Mouse (Mus musculus) heart, embryonic 11.5 days (tissue): ENCODE results near the gene L3mbtl4. TPM values are rescaled to one million over a fixed set of nuclear protein-coding genes. Genes with fewer than 3 reads are reported as not detected.
"Not testable (repeated sequence)": the region's sequence is repeated elsewhere in the genome, so short reads cannot be mapped to it uniquely, and the experiment has no call there.

Experiments used
- ATAC-seq: fragments of 200-750 bp; cut with Nextera tagmentation; replicated peaks from 2 replicates; pipeline ENCODE4 v1.8.0; 2017; ENCODE audit warnings: moderate library complexity; ENCODE audit not compliant: insufficient number of reproducible peaks, low FRiP score, low TSS enrichment
- H3K27ac ChIP-seq: fragments of 300-500 bp; sonication (generic); 2 replicates; pipeline ENCODE4 v1.5.1; 2014; ENCODE audit warnings: mild to moderate bottlenecking, low read depth, low read length
- H3K27me3 ChIP-seq: fragments of 300-500 bp; sonication (generic); 2 replicates; pipeline ENCODE4 v1.6.1; 2014; ENCODE audit warnings: mild to moderate bottlenecking, low read length, mixed read lengths; ENCODE audit not compliant: control insufficient read depth, insufficient read depth
- H3K36me3 ChIP-seq: fragments of 300-500 bp; sonication (generic); 2 replicates; pipeline ENCODE4 v1.6.1; 2014; ENCODE audit warnings: mild to moderate bottlenecking, low read length, moderate library complexity, mixed read lengths; ENCODE audit not compliant: control insufficient read depth, insufficient read depth
- H3K4me1 ChIP-seq: fragments of 300-500 bp; sonication (generic); 2 replicates; pipeline ENCODE4 v1.6.1; 2014; ENCODE audit warnings: low read length; ENCODE audit not compliant: control insufficient read depth, insufficient read depth
- H3K4me2 ChIP-seq: fragments of 300-500 bp; sonication (generic); 2 replicates; pipeline ENCODE4 v1.6.1; 2014; ENCODE audit warnings: mild to moderate bottlenecking, moderate library complexity
- H3K4me3 ChIP-seq: fragments of 300-500 bp; sonication (generic); 2 replicates; pipeline ENCODE4 v1.5.1; 2014; ENCODE audit warnings: low read depth, low read length
- H3K9ac ChIP-seq: fragments of 300-500 bp; sonication (generic); 2 replicates; pipeline ENCODE4 v1.6.1; 2014; ENCODE audit warnings: mild to moderate bottlenecking, low read depth, low read length, moderate library complexity
- H3K9me3 ChIP-seq: fragments of 300-500 bp; sonication (generic); replicated peaks from 2 replicates; pipeline ENCODE4 v1.6.1; 2016; ENCODE audit warnings: low read length; ENCODE audit not compliant: control insufficient read depth
- WGBS: fragments of 180-500 bp; shearing (Covaris S2); extraction: QIAGEN DNeasy Blood & Tissue Kit; methylation state at CpG from one replicate; pipeline ENCODE4 v1.1.7; 2014; ENCODE audit not compliant: insufficient replicate concordance; 5-methylcytosine and 5-hydroxymethylcytosine counted together
- polyA plus RNA-seq: library from polyadenylated mRNA; unstranded; fragments of >200 nt; fragmentation: Nextera tagmentation; extraction: Ambion mirVana; gene quantifications from 2 replicates; pipeline ENCODE4 v1.2.1, GENCODE M21; 2014

L3mbtl4 gene
- polyA plus RNA-seq, 1 experiment from 2014 or later = not detected

DNA sequence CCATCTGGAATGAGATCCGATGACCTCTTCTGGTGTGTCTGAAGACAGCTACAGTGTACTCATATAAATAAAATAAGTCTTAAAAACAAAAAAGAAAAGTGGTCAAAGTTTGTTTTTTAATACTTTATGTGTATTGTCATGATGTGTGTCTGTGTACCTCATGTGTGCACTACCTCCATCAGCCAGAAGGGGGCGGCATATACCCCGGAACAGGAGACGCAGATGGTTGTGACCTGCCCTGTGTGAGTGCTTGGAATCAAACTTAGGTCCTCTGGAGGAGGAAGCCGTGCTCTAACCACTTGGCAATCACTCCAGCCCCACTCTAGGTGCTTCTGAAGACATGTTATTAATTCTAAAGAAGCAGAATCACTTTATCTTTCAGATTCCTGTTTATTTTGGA, 58.6 kb downstream of the L3mbtl4 start:
- Histone ChIP-seq H3K4me2 (no peak overlapping the region), H3K27me3 (no peaks in the 10 kb centered on the region), H3K36me3 (no peaks in the 10 kb centered on the region), H3K4me1 (no peaks in the 10 kb centered on the region), H3K4me3 (no peak overlapping the region), H3K27ac (no peak overlapping the region), H3K9me3 (no peaks in the 10 kb centered on the region), H3K9ac (no peak overlapping the region)
- ATAC-seq = no peak
- 70% methylated on average over 5 of the region's 5 CpGs for WGBS

DNA sequence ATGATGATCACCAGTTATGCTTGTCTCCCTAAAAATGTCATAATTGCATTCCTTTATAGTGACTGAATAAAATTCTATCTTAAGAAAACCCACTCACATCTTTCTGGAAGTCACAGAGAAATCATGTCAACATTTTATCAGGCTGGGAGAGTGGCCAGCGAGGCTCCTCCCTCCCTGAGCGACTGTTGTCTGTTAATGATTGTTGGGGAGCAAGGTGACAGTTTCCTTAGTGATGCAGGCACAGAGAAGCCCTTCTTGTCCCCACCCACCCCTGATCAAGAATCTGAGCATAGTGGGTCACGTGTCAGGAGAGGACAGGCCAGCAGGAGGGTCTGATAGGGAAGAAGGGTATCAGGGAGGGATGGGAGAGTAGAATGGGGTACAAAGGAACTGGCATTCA, 59.8 kb downstream of the L3mbtl4 start:
- no peak for ATAC-seq
- 51% methylated on average over 3 of the region's 3 CpGs for WGBS
- H3K4me2 ChIP-seq = no peak overlapping the region
- no peaks in the 10 kb centered on the region for H3K36me3 ChIP-seq
- no peaks in the 10 kb centered on the region for H3K9me3 ChIP-seq
- no peak overlapping the region for H3K9ac ChIP-seq
- no peak overlapping the region for H3K4me3 ChIP-seq
- H3K27me3 ChIP-seq = no peaks in the 10 kb centered on the region
- no peaks in the 10 kb centered on the region for H3K4me1 ChIP-seq
- no peak overlapping the region for H3K27ac ChIP-seq

DNA sequence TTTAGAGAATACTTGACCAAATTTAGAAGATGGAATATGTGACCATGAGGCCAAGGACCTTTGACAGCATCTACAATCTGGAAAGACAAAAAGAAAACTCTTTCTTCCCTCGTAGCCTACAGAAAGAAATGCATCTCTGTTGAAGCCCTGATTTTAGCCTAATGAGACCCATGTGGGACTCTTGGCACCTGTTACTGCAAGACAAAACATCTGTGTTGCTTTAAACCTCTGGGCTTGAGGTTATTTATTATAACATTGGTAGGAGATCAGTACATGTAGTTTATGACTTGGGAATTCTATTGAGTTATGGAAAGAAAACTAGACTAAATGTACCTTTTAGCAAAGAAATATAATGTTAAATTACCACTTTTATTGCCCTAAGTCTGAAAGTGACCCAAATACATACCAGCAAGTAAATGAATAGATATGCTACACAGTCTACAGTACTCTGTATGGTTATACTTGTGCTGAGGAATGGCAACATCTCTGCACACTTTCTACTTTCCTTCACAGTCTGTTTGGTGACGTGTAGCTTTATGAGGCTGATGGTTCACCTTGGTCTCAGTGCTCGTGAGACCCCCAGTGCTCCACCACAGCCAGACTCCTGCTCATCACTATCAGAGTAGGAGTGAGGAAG, 65.4 kb downstream of the L3mbtl4 start:
- Histone ChIP-seq H3K4me3 (no peak overlapping the region), H3K9me3 (no peaks in the 10 kb centered on the region), H3K36me3 (no peaks in the 10 kb centered on the region), H3K27me3 (no peaks in the 10 kb centered on the region), H3K4me2 (no peak overlapping the region), H3K27ac (no peak overlapping the region), H3K4me1 (no peaks in the 10 kb centered on the region), H3K9ac (no peak overlapping the region)
- 68% methylated on average over 3 of the region's 3 CpGs for WGBS
- no peak for ATAC-seq

DNA sequence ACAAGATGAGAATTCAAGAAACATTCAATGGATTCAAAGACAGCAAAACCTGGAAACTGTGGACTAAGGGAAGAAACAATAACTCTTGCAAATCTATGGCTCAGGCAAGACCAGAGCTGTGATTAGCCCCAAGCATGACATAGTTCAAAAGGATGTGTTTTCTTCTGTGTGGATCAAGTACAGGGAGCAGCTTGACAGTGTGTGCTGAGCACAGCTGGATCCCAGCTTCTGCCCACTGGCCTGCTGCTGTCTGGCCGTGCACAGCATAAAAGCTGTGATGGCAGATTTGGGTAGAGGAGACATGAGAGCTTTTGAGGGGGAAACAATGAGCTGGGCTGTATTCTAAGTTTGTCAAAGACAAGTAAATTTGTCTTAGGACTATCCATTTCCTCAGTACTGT, 84.1 kb downstream of the L3mbtl4 start:
- H3K27me3 ChIP-seq = no peaks in the 10 kb centered on the region
- no peaks in the 10 kb centered on the region for H3K4me1 ChIP-seq
- H3K9me3 ChIP-seq = no peaks in the 10 kb centered on the region
- H3K4me3 ChIP-seq = no peak overlapping the region
- ATAC-seq = no peak
- H3K27ac ChIP-seq = no peak overlapping the region
- H3K36me3 ChIP-seq = no peaks in the 10 kb centered on the region
- H3K4me2 ChIP-seq = no peak overlapping the region
- no peak overlapping the region for H3K9ac ChIP-seq
- 57% methylated on average over 1 of the region's 1 CpGs for WGBS

DNA sequence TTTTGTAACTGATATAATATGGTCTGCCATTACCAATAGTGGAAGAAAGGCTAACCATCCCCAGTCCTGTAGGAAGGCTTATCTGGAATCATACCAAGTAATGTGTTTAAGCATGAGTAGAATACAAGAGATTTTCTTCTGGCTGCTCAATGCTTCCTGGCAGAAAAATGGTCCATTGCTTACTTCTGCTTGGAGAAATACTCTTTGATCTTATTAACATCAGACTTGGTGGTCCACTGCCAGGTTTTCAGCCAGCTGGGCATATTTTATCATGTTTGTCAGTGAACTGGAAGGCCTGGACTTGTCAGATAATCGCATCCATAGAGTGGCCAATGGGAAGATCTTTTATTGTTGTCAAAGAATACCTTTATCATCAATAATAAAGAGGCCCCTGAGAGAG, 97.5 kb downstream of the L3mbtl4 start:
- H3K4me1 ChIP-seq = no peaks in the 10 kb centered on the region
- H3K27me3 ChIP-seq = no peaks in the 10 kb centered on the region
- H3K9me3 ChIP-seq = 0 out of 2 replicates have a peak, but pooled peaks cover 2% of the 10 kb centered on the region
- 71% methylated on average over 1 of the region's 1 CpGs for WGBS
- H3K9ac ChIP-seq = no peak overlapping the region
- H3K4me3 ChIP-seq = no peak overlapping the region
- no peaks in the 10 kb centered on the region for H3K36me3 ChIP-seq
- no peak overlapping the region for H3K27ac ChIP-seq
- H3K4me2 ChIP-seq = no peak overlapping the region
- ATAC-seq = no peak

DNA sequence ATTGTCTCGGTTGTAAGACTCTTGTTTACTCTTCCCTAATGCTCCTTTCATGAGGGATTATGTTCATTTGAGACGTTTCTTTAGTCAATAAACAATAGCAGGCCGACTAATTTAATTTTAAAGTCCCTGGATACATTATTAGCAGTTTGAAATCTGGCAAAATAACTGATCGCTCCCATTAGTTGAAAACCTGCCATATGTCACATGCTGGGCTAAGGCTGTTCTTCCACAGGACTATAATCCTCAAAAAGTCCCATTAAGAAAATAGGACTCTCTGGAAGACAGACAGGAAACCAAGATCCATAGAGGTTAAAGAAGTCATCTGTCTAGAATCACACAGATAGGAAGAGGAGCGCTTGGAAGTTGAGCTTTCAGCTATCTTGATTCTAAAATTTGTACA, 114.9 kb downstream of the L3mbtl4 start:
- Histone ChIP-seq H3K4me2 (no peak overlapping the region), H3K27ac (no peak overlapping the region), H3K4me1 (no peaks in the 10 kb centered on the region), H3K4me3 (no peak overlapping the region), H3K9ac (no peak overlapping the region), H3K27me3 (no peaks in the 10 kb centered on the region), H3K36me3 (no peaks in the 10 kb centered on the region), H3K9me3 (no peaks in the 10 kb centered on the region)
- 65% methylated on average over 5 of the region's 5 CpGs for WGBS
- ATAC-seq = no peak

DNA sequence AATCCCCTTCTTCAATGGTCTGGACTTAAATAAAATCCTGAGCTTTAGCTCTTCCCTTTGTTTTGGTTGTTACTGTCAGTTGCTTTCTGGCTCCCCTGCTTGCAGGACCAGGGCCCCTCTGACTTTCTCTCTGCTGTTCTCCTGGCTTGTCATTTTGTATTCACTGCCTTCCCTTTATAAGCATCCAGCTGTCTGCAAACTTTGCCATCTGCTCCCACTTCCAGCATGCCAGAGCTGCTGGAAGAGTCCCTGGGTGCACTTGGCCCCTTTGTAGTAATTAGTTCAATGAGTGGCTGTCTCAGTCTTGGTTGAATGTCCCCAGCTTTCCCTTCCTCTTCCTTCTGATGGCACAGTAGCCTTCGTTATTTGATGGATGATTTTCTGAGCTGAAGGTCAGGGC, 132.4 kb downstream of the L3mbtl4 start:
- Histone ChIP-seq H3K27ac (no peak overlapping the region), H3K4me3 (no peak overlapping the region), H3K4me2 (no peak overlapping the region), H3K4me1 (no peaks in the 10 kb centered on the region), H3K27me3 (no peaks in the 10 kb centered on the region), H3K9ac (no peak overlapping the region), H3K36me3 (no peaks in the 10 kb centered on the region), H3K9me3 (no peaks in the 10 kb centered on the region)
- no peak for ATAC-seq
- 67% methylated on average over 1 of the region's 1 CpGs for WGBS

DNA sequence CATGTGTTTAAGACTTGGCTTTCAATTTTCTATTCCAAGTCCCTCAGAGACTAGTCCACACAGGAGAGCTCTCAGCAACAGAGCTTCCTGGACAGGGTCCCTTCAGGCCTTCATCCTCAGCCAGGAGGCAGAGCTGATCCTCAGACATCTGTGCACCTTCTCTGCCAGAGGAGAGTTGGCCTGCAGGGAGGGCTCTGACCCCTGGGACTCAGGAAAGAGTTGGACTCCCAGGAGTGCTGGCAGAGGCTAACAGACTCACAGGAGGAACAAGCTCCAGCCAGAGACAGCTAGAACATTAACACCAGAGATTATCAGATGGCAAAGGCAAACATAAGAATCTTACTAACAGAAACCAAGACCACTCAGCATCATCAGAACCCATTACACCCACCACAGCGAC, 133.5 kb downstream of the L3mbtl4 start:
- H3K9me3 ChIP-seq, H3K27ac ChIP-seq, H3K36me3 ChIP-seq, H3K4me2 ChIP-seq, H3K27me3 ChIP-seq, H3K9ac ChIP-seq, H3K4me3 ChIP-seq, H3K4me1 ChIP-seq, ATAC-seq: not testable (repeated sequence)
- 56% methylated on average over 1 of the region's 1 CpGs for WGBS

DNA sequence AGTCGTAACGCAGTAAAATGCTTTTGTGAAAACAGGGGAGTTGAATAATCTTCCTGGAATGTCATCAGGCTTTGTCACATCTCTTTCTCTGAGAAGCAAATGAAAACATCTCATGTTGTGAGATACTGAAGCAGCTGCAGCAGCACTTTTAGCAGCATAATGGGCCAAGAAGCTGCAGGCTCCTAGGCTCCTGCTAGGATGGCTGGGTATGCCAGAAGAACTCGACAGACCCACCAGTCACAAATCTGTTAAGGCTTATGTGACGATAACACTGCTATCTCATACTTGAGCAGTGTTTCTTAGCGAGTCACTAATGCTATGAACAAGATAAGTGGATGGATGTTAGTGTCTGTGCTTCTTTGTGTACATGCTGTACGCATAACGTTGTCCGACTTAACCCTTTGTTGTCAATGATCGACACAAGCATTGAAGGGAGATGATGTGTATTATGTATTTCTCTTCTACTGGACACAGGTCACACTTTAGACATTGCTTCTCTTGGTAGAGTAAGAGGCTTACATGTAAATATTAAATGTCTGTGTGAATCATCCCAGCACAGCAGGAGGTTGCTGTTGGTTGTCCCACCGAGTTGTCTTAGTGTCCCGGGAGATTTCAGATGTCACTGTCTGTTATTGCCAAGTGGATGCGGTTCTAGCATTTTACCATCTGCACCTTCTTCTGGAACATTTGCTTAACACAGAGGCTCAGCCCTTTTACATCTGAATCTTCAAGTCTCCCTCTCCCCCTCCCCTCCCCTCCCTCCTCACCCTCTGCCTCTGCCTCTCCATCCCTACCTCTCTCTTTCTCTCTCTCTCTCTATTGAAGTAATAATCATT, 149.3 kb downstream of the L3mbtl4 start:
- WGBS = 59% methylated on average over 12 of the region's 12 CpGs

More for the DNA sequence above, 149.3 kb downstream of the L3mbtl4 start:
- no peaks in the 10 kb centered on the region for H3K4me1 ChIP-seq
- no peaks in the 10 kb centered on the region for H3K9me3 ChIP-seq
- H3K4me3 ChIP-seq = no peak overlapping the region
- H3K9ac ChIP-seq = no peak overlapping the region
- H3K4me2 ChIP-seq = no peak overlapping the region
- H3K36me3 ChIP-seq = no peaks in the 10 kb centered on the region
- no peak for ATAC-seq
- H3K27me3 ChIP-seq = no peaks in the 10 kb centered on the region
- no peak overlapping the region for H3K27ac ChIP-seq
